Mouse (Mus musculus) granulocyte monocyte progenitor cell, adult 5-6 weeks (primary cell): ENCODE data around the gene Marf1. TPM values are rescaled to one million over a fixed set of nuclear protein-coding genes. Genes with fewer than 3 reads are reported as not detected.
"Not testable (repeated sequence)": the region's sequence is repeated elsewhere in the genome, so short reads cannot be mapped to it uniquely, and the experiment has no call there.

ENCODE experiments used
- ATAC-seq: replicated peaks from 2 replicates; pipeline ENCODE4 v1.8.0; 2016; ENCODE audit warnings: mild to moderate bottlenecking, moderate TSS enrichment, inconsistent platforms; ENCODE audit not compliant: poor library complexity, severe bottlenecking
- total RNA-seq, 2 experiments: library from RNA; stranded (forward) in 1 of 2; stranded (reverse) in 1 of 2; fragments of 200-712, 200-1000 nt in 1 of 2; fragments of >200 nt in 1 of 2; fragmentation: Nextera tagmentation in 1 of 2; gene quantifications; 2 replicates each; pipeline ENCODE4 v1.2.3; 2014 to 2017

Gene Marf1
- total RNA-seq (2014; fragmentation: Nextera tagmentation) = 40.0 and 48.2 TPM in 2 replicates
- 21.6 and 23.6 TPM in 2 replicates for total RNA-seq (2017)

DNA sequence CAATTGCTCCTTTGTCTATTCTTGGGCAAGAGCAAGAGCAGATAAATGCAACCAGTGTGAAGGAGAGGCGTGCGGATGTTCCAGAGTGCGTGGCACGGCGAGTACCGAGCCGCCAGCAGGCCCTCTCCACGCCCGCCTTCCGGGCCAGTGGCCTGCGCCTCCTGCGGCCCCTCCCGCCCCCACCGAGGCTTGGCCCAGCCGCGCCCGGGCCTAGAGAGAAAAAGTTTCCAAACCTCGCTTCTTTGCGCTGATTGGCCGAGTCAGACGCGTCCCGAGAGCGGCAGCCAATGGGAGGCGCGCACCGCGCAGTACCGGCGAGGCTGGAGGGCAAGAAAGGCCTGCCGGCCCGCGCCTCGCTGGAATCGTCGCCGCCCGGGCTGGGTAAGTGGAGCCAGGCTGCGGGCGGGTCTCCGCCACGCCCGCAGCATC lies at the start of gene Marf1, which contains the start of gene Nde1:
Marf1 (minus strand) TSS at position 364 of the 429 bp plus-strand sequence.
Nde1 (plus strand) TSS at position 288 of the 429 bp plus-strand sequence.
- ATAC-seq = peak; percentile 70

- no peak for ATAC-seq
These were observed 35.6 kb upstream of the Marf1 start for GRCm38 (mm10) chr16:14198798-14199197.

GRCm38 (mm10) chr16:14195427-14195826 lies 32.3 kb upstream of the Marf1 start:
- ATAC-seq = peak; percentile 57; the same call in 1 of the 2 replicates

GRCm38 (mm10) chr16:14194164-14194950 lies 31.2 kb upstream of the Marf1 start:
- ATAC-seq = no peak

- no peak for ATAC-seq
These were observed 22.4 kb upstream of the Marf1 start for GRCm38 (mm10) chr16:14185516-14185915.

- no peak for ATAC-seq
These were observed 20.7 kb upstream of the Marf1 start for GRCm38 (mm10) chr16:14183856-14184255.

- no peak for ATAC-seq
These were observed 19.2 kb upstream of the Marf1 start for GRCm38 (mm10) chr16:14182360-14182759.

DNA sequence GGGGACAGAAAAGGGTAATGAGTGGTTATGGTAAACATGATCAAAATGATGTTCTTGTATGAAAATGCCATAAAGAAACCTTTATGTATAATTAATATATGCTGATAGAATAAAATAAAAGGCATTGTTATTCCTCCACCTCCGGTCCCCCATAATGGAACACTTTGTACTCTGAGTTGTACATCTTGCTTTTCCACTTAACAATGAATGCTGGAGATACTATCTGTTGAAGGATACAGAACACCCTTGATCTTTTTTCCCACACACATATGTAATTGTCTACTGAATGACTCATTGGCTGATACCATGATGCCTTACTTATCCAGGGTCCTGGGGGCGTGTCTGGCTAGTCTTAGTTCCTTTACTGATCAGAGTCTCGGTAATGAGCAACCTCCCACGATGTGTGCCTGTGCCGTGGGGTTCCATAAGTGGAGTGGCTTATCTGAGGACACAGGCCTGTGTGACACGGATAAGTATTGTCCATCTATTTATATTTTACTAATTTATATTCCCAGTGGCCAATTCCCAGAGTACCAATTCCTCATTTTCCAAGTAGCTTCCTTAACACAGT lies 17.1 kb upstream of the Marf1 start:
- no peak for ATAC-seq

DNA sequence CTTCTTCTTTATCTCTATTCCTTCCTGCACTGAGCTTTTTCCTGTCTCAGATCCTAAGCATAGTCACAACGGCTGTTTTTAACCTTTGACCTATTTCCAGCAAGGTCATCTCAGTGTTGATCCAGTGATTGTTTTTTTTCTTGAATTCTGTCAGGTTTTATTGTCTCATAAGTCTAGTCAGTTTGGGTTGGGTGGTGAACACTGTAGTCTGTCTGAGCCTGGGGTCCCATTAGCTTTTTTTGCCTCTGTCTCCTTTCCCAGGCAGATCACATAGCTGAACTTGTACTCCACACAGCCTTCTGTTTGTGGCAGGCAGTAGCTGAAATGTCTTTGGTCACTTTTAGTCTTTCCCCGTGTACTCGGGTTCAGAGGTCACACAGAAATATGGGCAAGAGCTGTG lies 14.9 kb upstream of the Marf1 start:
- ATAC-seq = no peak

GRCm38 (mm10) chr16:14169706-14170105 lies 6.6 kb upstream of the Marf1 start:
- no peak for ATAC-seq

GRCm38 (mm10) chr16:14166490-14166889 lies 3.3 kb upstream of the Marf1 start:
- no peak for ATAC-seq

GRCm38 (mm10) chr16:14163731-14164130 lies 580 bp upstream of the Marf1 start:
- ATAC-seq = no peak

DNA sequence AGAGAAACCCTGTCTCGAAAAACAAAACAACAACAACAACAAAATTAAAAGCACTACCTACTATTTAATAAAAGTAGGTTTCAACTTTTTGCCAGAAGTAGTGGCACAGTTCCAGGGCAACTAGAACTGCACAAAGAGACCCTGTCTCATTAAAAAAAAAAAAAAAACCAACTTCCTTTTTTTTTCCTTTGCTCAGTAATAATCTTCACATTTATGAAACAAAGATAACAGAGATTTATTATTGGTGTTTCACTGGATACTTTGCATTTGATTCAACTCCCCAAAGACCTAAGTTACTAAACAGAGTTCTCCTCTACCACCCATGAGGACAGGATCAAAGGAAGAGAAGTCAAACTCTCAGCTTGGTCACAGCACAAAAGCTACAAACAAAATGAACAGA lies 2.2 kb downstream of the Marf1 start:
- ATAC-seq = no peak

DNA sequence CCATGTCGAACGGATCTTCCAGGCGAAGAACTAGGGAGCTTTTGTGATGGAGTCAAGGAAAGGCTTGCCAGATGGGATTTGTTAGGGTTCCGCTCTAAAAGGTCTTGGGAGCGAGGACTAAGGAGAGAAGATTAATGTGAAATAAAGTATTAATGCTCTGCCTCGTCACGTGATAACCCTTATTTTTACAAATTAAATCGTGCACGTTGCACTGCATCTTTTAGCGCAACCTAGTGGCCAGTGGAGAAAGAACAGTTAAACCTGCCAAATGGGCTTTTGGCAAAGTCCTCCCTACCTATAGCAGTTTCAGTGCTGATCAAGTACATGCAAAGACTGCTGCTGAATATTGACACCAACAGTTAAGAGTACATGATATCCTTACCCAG lies 3.4 kb downstream of the Marf1 start:
- peak; percentile 18; the same call in 1 of the 2 replicates for ATAC-seq

DNA sequence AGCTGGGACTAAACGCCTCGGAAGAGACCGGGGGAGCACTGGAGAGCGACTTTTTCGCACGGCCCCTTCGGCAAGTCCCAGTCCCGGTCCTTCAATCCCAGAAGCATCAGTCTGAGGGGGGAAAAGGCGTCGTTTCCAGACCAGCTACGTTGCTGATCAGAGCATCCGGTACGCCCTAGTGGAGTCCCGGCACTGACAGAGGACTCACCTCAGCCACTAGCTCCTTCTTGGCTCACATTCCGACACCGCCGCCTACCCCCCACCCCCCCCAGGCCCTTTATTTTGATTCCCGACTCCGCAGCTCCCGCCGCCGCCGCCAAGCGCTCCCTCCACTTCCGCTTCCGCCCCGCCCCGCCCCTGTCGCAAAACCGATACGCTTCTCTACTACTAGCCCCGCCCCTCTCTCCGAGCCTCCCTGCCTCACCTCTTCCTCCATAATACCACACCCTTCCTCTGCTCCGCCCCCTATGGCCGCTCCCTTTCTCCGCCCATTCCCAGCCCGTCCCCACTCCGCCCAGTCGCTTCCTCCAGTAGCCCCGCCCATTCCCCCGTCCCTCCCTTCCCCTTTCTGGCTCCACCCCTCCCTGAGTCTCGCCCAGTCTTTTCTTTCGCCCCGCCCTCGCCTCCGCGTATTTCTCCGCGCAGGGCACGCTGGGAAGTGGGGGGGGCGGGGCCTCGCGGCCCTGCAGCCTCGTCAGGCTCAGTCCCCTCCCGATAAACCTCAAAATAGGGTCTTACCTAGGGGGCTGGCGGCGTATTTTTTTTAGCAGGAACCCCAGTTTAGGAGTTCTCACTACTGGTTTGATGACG lies 4.0 kb downstream of the Marf1 start:
- ATAC-seq = peak; percentile 80

- no peak for ATAC-seq
These were observed 4.6 kb downstream of the Marf1 start for GRCm38 (mm10) chr16:14158536-14158935.

- ATAC-seq = no peak
These were observed 6.8 kb downstream of the Marf1 start for GRCm38 (mm10) chr16:14156312-14156711.

DNA sequence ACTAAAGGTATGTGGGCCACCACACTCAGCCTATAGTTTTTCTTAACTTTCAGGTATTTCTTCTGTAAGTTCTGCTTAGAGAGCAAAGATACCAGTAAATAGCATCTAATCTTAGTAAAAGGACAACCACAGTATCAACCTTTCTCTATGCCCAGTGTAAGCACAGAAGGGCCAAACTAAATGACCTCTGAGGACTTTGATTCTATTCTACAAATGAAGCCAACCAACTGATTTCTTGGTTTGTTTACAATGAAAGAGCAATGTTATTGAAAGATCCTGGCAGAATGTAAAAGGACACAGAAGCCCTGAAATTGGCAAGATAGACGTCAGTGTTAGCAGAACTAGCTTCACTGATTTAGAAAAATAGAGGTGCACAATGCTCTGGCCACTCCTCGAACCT lies 7.5 kb downstream of the Marf1 start:
- not testable (repeated sequence) for ATAC-seq

GRCm38 (mm10) chr16:14151718-14152117 lies 11.4 kb downstream of the Marf1 start:
- no peak for ATAC-seq

DNA sequence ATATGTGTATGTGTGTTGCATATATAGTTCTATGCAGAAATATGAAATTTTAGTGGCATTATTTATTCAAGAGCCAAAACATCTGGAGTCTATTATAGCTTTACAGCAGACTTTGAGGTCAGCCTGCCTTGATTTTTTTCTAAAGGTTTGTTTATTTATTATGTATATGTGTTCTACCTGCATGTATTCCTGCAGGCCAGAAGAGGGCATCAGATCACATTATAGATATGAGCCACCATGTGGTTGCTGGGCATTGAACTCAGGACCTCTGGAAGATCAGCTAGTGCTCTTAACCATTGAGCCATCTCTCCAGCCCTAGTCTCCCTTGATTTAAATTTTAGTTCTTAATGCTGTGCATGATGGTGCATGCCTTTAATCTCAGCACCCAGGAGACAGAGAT lies 15.4 kb downstream of the Marf1 start:
- no peak for ATAC-seq

GRCm38 (mm10) chr16:14143298-14143697 lies 19.9 kb downstream of the Marf1 start:
- no peak for ATAC-seq
